Mouse (Mus musculus): ENCODE data around the gene Draxin. TPM values are rescaled to one million over a fixed set of nuclear protein-coding genes. Genes with fewer than 3 reads are reported as not detected.
A peak's percentile ranks its signal among the peaks of the same experiment; 100 is the strongest.
"Not testable (repeated sequence)": the region's sequence is repeated elsewhere in the genome, so short reads cannot be mapped to it uniquely, and the experiment has no call there.

The Draxin gene
- polyA plus RNA-seq (2014; fragmentation: Nextera tagmentation; extraction: Ambion mirVana) = 9.8 and 10.5 TPM in 2 replicates

- Histone ChIP-seq H3K4me1 (ENCODE audit: control insufficient read depth, insufficient read depth, low read length) (peaks cover 14% of the 10 kb centered on the region), H3K9ac (ENCODE audit: low read length) (peak within 1 kb of the TSS; percentile 98), H3K36me3 (ENCODE audit: control insufficient read depth, insufficient read depth, low read length) (no peaks in the 10 kb centered on the region), H3K4me3 (ENCODE audit: low read depth, low read length) (peak within 1 kb of the TSS; percentile 63), H3K27me3 (ENCODE audit: control insufficient read depth, insufficient read depth, low read length) (peaks cover 13% of the 10 kb centered on the region; the same call in 1 of the 2 replicates), H3K4me2 (ENCODE audit: low read depth) (peak within 1 kb of the TSS; percentile 92), H3K9me3 (ENCODE audit: control insufficient read depth, low read length) (0 out of 2 replicates have a peak, but pooled peaks cover 2% of the 10 kb centered on the region), H3K27ac (ENCODE audit: low read depth, low read length) (peak within 1 kb of the TSS; percentile 99)
- under 1% methylated on average over 66 of the region's 87 CpGs for WGBS
- ATAC-seq (ENCODE audit: insufficient read depth, low FRiP score, low TSS enrichment) (peak; percentile 77), DNase-seq (ENCODE audit: low spot score) (peak; percentile 87)
Observed at GRCm38 (mm10) chr4:148130561-148131413, at the start of gene Draxin. Gene Draxin, minus strand, starts transcription at chr4:148130698.

GRCm38 (mm10) chr4:148177716-148178115 lies 47.2 kb upstream of the Draxin start:
- Histone ChIP-seq H3K36me3 (ENCODE audit: control insufficient read depth, insufficient read depth, low read length) (no peaks in the 10 kb centered on the region), H3K27ac (ENCODE audit: low read depth, low read length) (no peak overlapping the region), H3K9ac (ENCODE audit: low read length) (no peak overlapping the region), H3K4me3 (ENCODE audit: low read depth, low read length) (no peak overlapping the region), H3K4me2 (ENCODE audit: low read depth) (no peak overlapping the region), H3K4me1 (ENCODE audit: control insufficient read depth, insufficient read depth, low read length) (no peaks in the 10 kb centered on the region; the same call in 1 of the 2 replicates), H3K27me3 (ENCODE audit: control insufficient read depth, insufficient read depth, low read length) (peaks cover 13% of the 10 kb centered on the region), H3K9me3 (ENCODE audit: control insufficient read depth, low read length) (no peaks in the 10 kb centered on the region)
- ATAC-seq (ENCODE audit: insufficient read depth, low FRiP score, low TSS enrichment) (no peak), DNase-seq (ENCODE audit: low spot score) (no peak)

DNA sequence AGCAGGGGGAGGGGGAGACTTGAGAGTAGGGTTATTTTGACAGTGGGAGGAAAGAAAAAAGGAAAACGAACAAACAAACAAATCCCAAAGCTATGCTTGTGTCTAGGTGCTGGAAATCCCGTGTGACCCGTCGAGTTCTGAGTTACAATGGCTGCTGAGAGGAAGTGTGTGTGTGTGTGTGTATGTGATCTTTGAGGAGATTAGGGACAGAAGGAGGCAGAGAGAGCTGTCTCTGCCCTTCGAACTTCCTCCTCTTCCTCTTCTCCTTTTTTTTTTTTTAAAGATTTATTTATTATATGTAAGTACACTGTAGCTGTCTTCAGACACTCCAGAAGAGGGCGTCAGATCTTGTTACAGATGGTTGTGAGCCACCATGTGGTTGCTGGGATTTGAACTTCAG lies 46.1 kb upstream of the Draxin start:
- WGBS = 79% methylated on average over 5 of the region's 6 CpGs

DNA sequence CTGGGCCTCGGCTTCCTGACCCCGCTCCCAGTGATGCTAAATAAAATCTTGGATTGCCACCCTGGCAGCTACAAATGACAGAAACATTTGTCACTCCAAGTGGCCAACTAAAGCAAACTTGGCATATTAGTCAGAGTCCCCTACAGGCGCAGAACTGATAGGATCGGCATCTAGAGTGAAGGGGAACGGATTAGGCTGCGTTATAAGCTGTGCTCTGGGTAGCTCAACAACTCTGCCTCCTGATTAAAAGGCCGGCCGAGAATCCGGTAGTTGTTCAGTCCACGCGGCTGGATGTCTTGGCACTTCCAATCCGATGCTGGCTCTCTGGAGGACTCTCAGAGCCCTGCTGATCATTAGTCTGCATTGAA lies 44.0 kb upstream of the Draxin start:
- H3K4me1 ChIP-seq (ENCODE audit: control insufficient read depth, insufficient read depth, low read length) = no peaks in the 10 kb centered on the region; the same call in 1 of the 2 replicates
- H3K9me3 ChIP-seq (ENCODE audit: control insufficient read depth, low read length) = no peaks in the 10 kb centered on the region
- H3K27me3 ChIP-seq (ENCODE audit: control insufficient read depth, insufficient read depth, low read length) = peaks cover 18% of the 10 kb centered on the region
- no peaks in the 10 kb centered on the region for H3K36me3 ChIP-seq (ENCODE audit: control insufficient read depth, insufficient read depth, low read length)
- DNase-seq (ENCODE audit: low spot score) = no peak
- H3K4me3 ChIP-seq (ENCODE audit: low read depth, low read length) = no peak overlapping the region
- no peak overlapping the region for H3K9ac ChIP-seq (ENCODE audit: low read length)
- 15% methylated on average over 12 of the region's 12 CpGs for WGBS
- H3K27ac ChIP-seq (ENCODE audit: low read depth, low read length) = no peak overlapping the region
- ATAC-seq (ENCODE audit: insufficient read depth, low FRiP score, low TSS enrichment) = no peak
- H3K4me2 ChIP-seq (ENCODE audit: low read depth) = no peak overlapping the region

More for the DNA sequence above, 46.1 kb upstream of the Draxin start:
- H3K4me1 ChIP-seq (ENCODE audit: control insufficient read depth, insufficient read depth, low read length); DNase-seq (ENCODE audit: low spot score); H3K36me3 ChIP-seq (ENCODE audit: control insufficient read depth, insufficient read depth, low read length); H3K9me3 ChIP-seq (ENCODE audit: control insufficient read depth, low read length); H3K9ac ChIP-seq (ENCODE audit: low read length); H3K27ac ChIP-seq (ENCODE audit: low read depth, low read length); H3K4me2 ChIP-seq (ENCODE audit: low read depth); ATAC-seq (ENCODE audit: insufficient read depth, low FRiP score, low TSS enrichment); H3K4me3 ChIP-seq (ENCODE audit: low read depth, low read length): not testable (repeated sequence)
- H3K27me3 ChIP-seq (ENCODE audit: control insufficient read depth, insufficient read depth, low read length) = peaks cover 15% of the 10 kb centered on the region

DNA sequence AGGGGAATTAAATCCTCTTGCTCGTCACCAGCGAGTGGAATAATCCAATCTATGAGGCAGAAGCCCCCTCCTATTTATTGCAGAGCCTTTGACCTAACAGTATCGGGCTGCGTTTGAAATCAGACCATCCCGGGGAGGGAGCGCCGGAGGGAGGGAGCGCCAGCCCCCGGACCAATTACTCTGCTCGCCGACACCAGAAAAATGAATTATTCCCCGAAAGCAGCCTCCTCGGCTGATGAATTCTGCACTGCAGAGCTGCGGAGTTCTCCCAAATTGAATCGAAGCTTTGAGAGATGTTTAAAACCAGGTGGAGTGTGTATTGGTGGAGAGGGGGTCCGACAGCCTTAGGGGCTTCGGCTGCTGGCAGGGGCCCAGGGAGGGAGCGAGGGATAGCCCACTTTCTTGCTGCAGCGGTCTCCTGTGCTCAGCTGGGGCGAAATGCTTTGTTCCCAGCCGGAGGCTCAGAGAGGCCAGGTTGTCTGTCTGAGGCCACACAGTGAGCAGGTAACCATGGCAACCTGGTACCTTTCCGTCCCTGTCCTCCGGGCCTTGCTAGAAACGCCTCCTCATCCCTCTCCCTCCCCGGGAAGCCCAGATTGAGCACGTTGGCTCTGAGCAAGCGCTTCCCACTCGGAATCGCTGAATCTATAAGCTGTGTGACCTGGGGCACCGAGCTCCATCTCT lies 43.5 kb upstream of the Draxin start:
- H3K4me2 ChIP-seq (ENCODE audit: low read depth) = peak overlapping the region; percentile 34
- peak overlapping the region; percentile 50 for H3K9ac ChIP-seq (ENCODE audit: low read length)
- peak overlapping the region; percentile 51; the same call in 1 of the 2 replicates for H3K27ac ChIP-seq (ENCODE audit: low read depth, low read length)
- peaks cover 18% of the 10 kb centered on the region for H3K27me3 ChIP-seq (ENCODE audit: control insufficient read depth, insufficient read depth, low read length)
- 0 out of 2 replicates have a peak overlapping the region, but pooled peaks have one; percentile 5 for H3K4me3 ChIP-seq (ENCODE audit: low read depth, low read length)
- no peaks in the 10 kb centered on the region for H3K36me3 ChIP-seq (ENCODE audit: control insufficient read depth, insufficient read depth, low read length)
- DNase-seq (ENCODE audit: low spot score) (peak; percentile 61), ATAC-seq (ENCODE audit: insufficient read depth, low FRiP score, low TSS enrichment) (peak; percentile 24; the same call in 1 of the 2 replicates)
- no peaks in the 10 kb centered on the region; the same call in 1 of the 2 replicates for H3K4me1 ChIP-seq (ENCODE audit: control insufficient read depth, insufficient read depth, low read length)
- under 1% methylated on average over 30 of the region's 30 CpGs for WGBS
- no peaks in the 10 kb centered on the region for H3K9me3 ChIP-seq (ENCODE audit: control insufficient read depth, low read length)

DNA sequence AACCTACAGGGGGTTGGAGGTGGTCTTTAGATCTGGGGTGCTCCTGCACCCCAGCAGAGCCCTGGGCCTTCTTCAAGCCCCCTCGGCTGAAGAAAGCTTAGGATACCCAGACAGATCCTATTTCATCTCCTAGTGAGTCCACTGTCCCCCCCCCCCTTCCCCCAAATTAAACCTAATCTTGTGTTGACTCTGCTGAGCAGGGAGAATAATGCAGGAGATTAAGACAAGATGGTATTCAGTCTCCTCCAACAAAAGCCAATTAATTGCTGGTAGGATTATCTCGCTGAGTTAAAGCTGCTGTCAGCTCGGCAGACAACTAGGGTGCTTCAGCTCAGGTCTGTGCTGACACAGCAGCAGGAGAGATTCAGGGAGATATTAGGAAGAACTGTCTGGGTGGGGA lies 40.8 kb upstream of the Draxin start:
- 68% methylated on average over 3 of the region's 3 CpGs for WGBS
- H3K9me3 ChIP-seq (ENCODE audit: control insufficient read depth, low read length) = no peaks in the 10 kb centered on the region
- peaks cover 25% of the 10 kb centered on the region for H3K27me3 ChIP-seq (ENCODE audit: control insufficient read depth, insufficient read depth, low read length)
- no peaks in the 10 kb centered on the region for H3K36me3 ChIP-seq (ENCODE audit: control insufficient read depth, insufficient read depth, low read length)
- H3K9ac ChIP-seq (ENCODE audit: low read length) = no peak overlapping the region
- H3K4me1 ChIP-seq (ENCODE audit: control insufficient read depth, insufficient read depth, low read length) = peaks cover 7% of the 10 kb centered on the region
- no peak overlapping the region for H3K4me3 ChIP-seq (ENCODE audit: low read depth, low read length)
- no peak for DNase-seq (ENCODE audit: low spot score)
- no peak overlapping the region for H3K4me2 ChIP-seq (ENCODE audit: low read depth)
- H3K27ac ChIP-seq (ENCODE audit: low read depth, low read length) = no peak overlapping the region
- ATAC-seq (ENCODE audit: insufficient read depth, low FRiP score, low TSS enrichment) = no peak

DNA sequence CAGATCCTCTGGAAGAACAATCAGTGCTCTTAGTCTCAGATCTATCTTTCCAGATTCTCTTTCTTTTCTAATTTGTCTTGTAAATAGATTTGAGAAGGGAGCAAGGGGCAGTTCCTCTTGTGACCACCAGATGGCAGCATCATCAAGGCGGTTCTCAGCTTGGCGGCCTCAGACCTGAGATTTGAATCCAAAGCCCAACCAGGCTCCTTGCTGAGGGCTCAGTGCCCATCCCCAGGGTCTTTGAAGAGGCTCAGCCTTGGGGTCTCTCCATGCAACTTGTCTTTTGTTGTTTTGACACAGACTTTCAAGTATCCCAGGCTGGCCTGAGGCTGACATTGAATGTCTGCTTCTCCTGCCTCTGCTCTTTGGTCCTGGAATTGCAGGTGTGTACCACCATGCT lies 40.3 kb upstream of the Draxin start:
- Histone ChIP-seq H3K4me1 (ENCODE audit: control insufficient read depth, insufficient read depth, low read length) (peaks cover 9% of the 10 kb centered on the region), H3K27ac (ENCODE audit: low read depth, low read length) (no peak overlapping the region), H3K27me3 (ENCODE audit: control insufficient read depth, insufficient read depth, low read length) (peaks cover 29% of the 10 kb centered on the region), H3K9me3 (ENCODE audit: control insufficient read depth, low read length) (no peaks in the 10 kb centered on the region), H3K36me3 (ENCODE audit: control insufficient read depth, insufficient read depth, low read length) (no peaks in the 10 kb centered on the region), H3K4me3 (ENCODE audit: low read depth, low read length) (no peak overlapping the region), H3K9ac (ENCODE audit: low read length) (no peak overlapping the region), H3K4me2 (ENCODE audit: low read depth) (no peak overlapping the region)
- DNase-seq (ENCODE audit: low spot score) (peak; percentile 66), ATAC-seq (ENCODE audit: insufficient read depth, low FRiP score, low TSS enrichment) (no peak)
- WGBS = 3% methylated on average over 2 of the region's 2 CpGs

DNA sequence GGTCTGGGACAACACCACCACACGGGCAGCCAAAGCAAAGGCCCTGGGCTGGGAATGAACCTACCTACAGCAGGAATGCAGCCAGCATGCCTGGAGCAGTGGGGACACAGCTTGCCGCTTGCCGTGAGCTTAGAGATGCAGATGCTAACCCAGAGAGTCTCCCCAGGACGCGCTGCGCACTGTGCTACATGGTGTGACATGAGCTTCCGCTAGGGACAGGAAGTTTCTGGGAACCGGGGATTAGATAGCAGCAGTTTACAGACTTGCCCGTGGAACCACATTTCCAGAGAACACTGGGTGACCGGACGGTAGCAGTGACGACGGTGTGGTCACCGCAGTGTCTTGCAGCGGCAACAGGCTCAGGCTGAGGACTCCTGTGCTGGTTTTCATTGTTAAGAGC lies 39.1 kb upstream of the Draxin start:
- Histone ChIP-seq H3K9me3 (ENCODE audit: control insufficient read depth, low read length) (no peaks in the 10 kb centered on the region), H3K27ac (ENCODE audit: low read depth, low read length) (no peak overlapping the region), H3K27me3 (ENCODE audit: control insufficient read depth, insufficient read depth, low read length) (peaks cover 39% of the 10 kb centered on the region), H3K4me1 (ENCODE audit: control insufficient read depth, insufficient read depth, low read length) (peaks cover 10% of the 10 kb centered on the region), H3K9ac (ENCODE audit: low read length) (no peak overlapping the region), H3K4me3 (ENCODE audit: low read depth, low read length) (no peak overlapping the region), H3K36me3 (ENCODE audit: control insufficient read depth, insufficient read depth, low read length) (no peaks in the 10 kb centered on the region), H3K4me2 (ENCODE audit: low read depth) (no peak overlapping the region)
- ATAC-seq (ENCODE audit: insufficient read depth, low FRiP score, low TSS enrichment) (no peak), DNase-seq (ENCODE audit: low spot score) (no peak)
- WGBS = 17% methylated on average over 15 of the region's 15 CpGs

Measured in neural tube, embryonic 11.5 days (tissue).